Comparison of ENCODE assay signal across 9 mouse cellular contexts in genomic region chr11:56116553-56117232, GRCm38 (mm10).
DNase-seq lines count a peak whose midpoint lies in the region; ATAC-seq and TF ChIP-seq lines count a peak whose summit lies in the region.
"Had no signal": no experiment of that assay in that cellular context is flagged by ENCODE, and none has a peak within 500 bp of the region (broad histone marks: within the 10 kb centered on the region; RNA-seq: fewer than 3 reads in every experiment).

No protein-coding gene starts in this region.

- peak; percentile 10 for DNase-seq in cerebellum, adult 11 months
- no peak for DNase-seq in cerebellum, adult 9-11 months
- DNase-seq in urinary bladder, postnatal 25 days (ENCODE audit: low spot score): peak; percentile 9
- no peak for DNase-seq in urinary bladder, adult 2 months (ENCODE audit: low spot score)
- DNase-seq in heart, postnatal 0 days (ENCODE audit: low spot score): peak; percentile 46
- DNase-seq in limb, embryonic 11.5 days (ENCODE audit: low spot score): peak; percentile 61
- peak; percentile 54 to 78 for DNase-seq in right cerebral cortex, adult 2 months (ENCODE audit: low spot score in 2 of 2)
- no peak for DNase-seq in spleen, adult 12 weeks (ENCODE audit: low spot score)

- H3K9me3 ChIP-seq in heart, postnatal 0 days (replicated peaks; ENCODE audit: control insufficient read depth, low read length): no peaks in the 10 kb centered on the region
- H3K9me3 ChIP-seq in limb, embryonic 11.5 days (ENCODE audit: control insufficient read depth, low read length): no peaks in the 10 kb centered on the region
- H3K9me3 ChIP-seq: midbrain, embryonic 12.5 days had no signal

- H3K27ac ChIP-seq in heart, postnatal 0 days (ENCODE audit: low read depth): no peak overlapping the region
- H3K27ac ChIP-seq in limb, embryonic 11.5 days (replicated peaks; ENCODE audit: low read depth, low read length): no peak overlapping the region
- H3K27ac ChIP-seq: midbrain, embryonic 12.5 days had no signal

- no peaks in the 10 kb centered on the region for H3K27me3 ChIP-seq in heart, postnatal 0 days (ENCODE audit: control insufficient read depth, insufficient read depth, low read length)
- H3K27me3 ChIP-seq in limb, embryonic 11.5 days (ENCODE audit: control insufficient read depth, insufficient read depth, low read length): no peaks in the 10 kb centered on the region
- H3K27me3 ChIP-seq: midbrain, embryonic 12.5 days had no signal

- no peak overlapping the region for H3K4me3 ChIP-seq in heart, postnatal 0 days (ENCODE audit: low read depth, low read length)
- H3K4me3 ChIP-seq in limb, embryonic 11.5 days (ENCODE audit: low read depth, low read length): no peak overlapping the region
- H3K4me3 ChIP-seq: midbrain, embryonic 12.5 days had no signal

- TF ChIP-seq CTCF in heart, postnatal 0 days (IDR thresholded peaks at IDR 0.05; ENCODE audit: low read depth): peak; percentile 58

- H3K9ac ChIP-seq in heart, postnatal 0 days (replicated peaks; ENCODE audit: low read depth, low read length): no peak overlapping the region
- H3K9ac ChIP-seq in limb, embryonic 11.5 days (ENCODE audit: low read length): no peak overlapping the region
- H3K9ac ChIP-seq: midbrain, embryonic 12.5 days had no signal

- TF ChIP-seq EP300 in heart, postnatal 0 days (IDR thresholded peaks at IDR 0.05; ENCODE audit: low read depth): no peak

- no peaks in the 10 kb centered on the region for H3K4me1 ChIP-seq in heart, postnatal 0 days (ENCODE audit: control insufficient read depth, insufficient read depth)
- no peaks in the 10 kb centered on the region for H3K4me1 ChIP-seq in limb, embryonic 11.5 days (ENCODE audit: control insufficient read depth, insufficient read depth, low read length)
- H3K4me1 ChIP-seq: midbrain, embryonic 12.5 days had no signal

- no peak for ATAC-seq in heart, postnatal 0 days (ENCODE audit: insufficient read depth, low read depth)
- no peak for ATAC-seq in limb, embryonic 11.5 days (ENCODE audit: insufficient number of reproducible peaks, low FRiP score, low TSS enrichment, low read depth)

- H3K4me2 ChIP-seq in heart, postnatal 0 days (ENCODE audit: low read depth, low read length): no peak overlapping the region
- H3K4me2 ChIP-seq in limb, embryonic 11.5 days (ENCODE audit: low read depth, severe bottlenecking): no peak overlapping the region
- H3K4me2 ChIP-seq: midbrain, embryonic 12.5 days had no signal

- 39% methylated on average over 12 of the region's 12 CpGs for WGBS in heart, postnatal 0 days
- 48% methylated on average over 12 of the region's 12 CpGs for WGBS in limb, embryonic 11.5 days

- H3K36me3 ChIP-seq in heart, postnatal 0 days (replicated peaks; ENCODE audit: control insufficient read depth, insufficient read depth, low read length): no peaks in the 10 kb centered on the region
- H3K36me3 ChIP-seq in limb, embryonic 11.5 days (ENCODE audit: control insufficient read depth, insufficient read depth, low read length): no peaks in the 10 kb centered on the region
- H3K36me3 ChIP-seq: midbrain, embryonic 12.5 days had no signal

Comparison
In these comparisons a context has a peak if more than half of its experiments do, and no peak if none do; other contexts are left out.
1. DNase-seq: peak in cerebellum, adult 11 months (single experiment), urinary bladder, postnatal 25 days (single experiment), heart, postnatal 0 days (single experiment), limb, embryonic 11.5 days (single experiment) and right cerebral cortex, adult 2 months (2 of 2); none in cerebellum, adult 9-11 months (single experiment), urinary bladder, adult 2 months (single experiment) and spleen, adult 12 weeks (single experiment).